Mouse (Mus musculus) kidney, adult 2 months (tissue): Measurements from ENCODE around the gene Pink1. TPM values are rescaled to one million over a fixed set of nuclear protein-coding genes. Genes with fewer than 3 reads are reported as not detected.
A peak's percentile ranks its signal among the peaks of the same experiment; 100 is the strongest.

Experiments used
- DNase-seq: peaks from one replicate; pipeline ENCODE4 v3.0.0; 2021
- H3K27ac ChIP-seq: fragments of 200-500 bp; 2 replicates; pipeline ENCODE4 v1.5.1; 2012; ENCODE audit warnings: low read depth, low read length, control low read depth, inconsistent platforms; ENCODE audit not compliant: insufficient read depth
- H3K27me3 ChIP-seq: fragments of 200-500 bp; replicated peaks from 2 replicates; pipeline ENCODE4 v1.6.1; 2012; ENCODE audit warnings: mild to moderate bottlenecking, moderate library complexity, low read length, inconsistent platforms; ENCODE audit not compliant: control insufficient read depth, insufficient read depth
- H3K36me3 ChIP-seq: fragments of 200-500 bp; 2 replicates; pipeline ENCODE4 v1.6.1; 2012; ENCODE audit warnings: mild to moderate bottlenecking, moderate library complexity, low read length, inconsistent platforms; ENCODE audit not compliant: control insufficient read depth, insufficient read depth
- H3K4me1 ChIP-seq: fragments of 200-500 bp; 2 replicates; pipeline ENCODE4 v1.6.1; 2011; ENCODE audit warnings: low read length; ENCODE audit not compliant: control insufficient read depth, insufficient read depth
- H3K4me3 ChIP-seq: fragments of 200-500 bp; 2 replicates; pipeline ENCODE4 v1.5.1; 2011; ENCODE audit warnings: mild to moderate bottlenecking, low read depth, low read length, control low read depth; ENCODE audit not compliant: insufficient read depth
- CTCF ChIP-seq: fragments of 200-500 bp; conservative IDR thresholded peaks from 2 replicates; pipeline ENCODE4 v1.5.1; 2011; ENCODE audit warnings: low read depth, mild to moderate bottlenecking, control low read depth, low read length, moderate library complexity, mixed read lengths; ENCODE audit not compliant: insufficient read depth, insufficient read length
- POLR2A ChIP-seq: fragments of 200-500 bp; IDR thresholded peaks from one replicate; pipeline ENCODE4 v1.6.1; 2011; ENCODE audit warnings: low read depth, low read length, control low read depth
- WGBS: fragments of 180-500 bp; shearing (Covaris S2); methylation state at CpG from one replicate; pipeline ENCODE4 v1.1.7; 2018; 5-methylcytosine and 5-hydroxymethylcytosine counted together
- polyA plus RNA-seq: library from polyadenylated mRNA; depleted of rRNA; stranded (reverse); fragments of >200 nt; gene quantifications from 2 replicates; pipeline ENCODE4 v1.2.3, GENCODE M21; 2012

Gene Pink1
- polyA plus RNA-seq, 1 experiment, result 226 TPM

GRCm38 (mm10) chr4:138342048-138342447 lies 15.9 kb upstream of the Pink1 start:
- Histone ChIP-seq H3K36me3 (no peaks in the 10 kb centered on the region; the same call in 1 of the 2 replicates), H3K27ac (peak overlapping the region; percentile 86; the same call in 1 of the 2 replicates), H3K4me3 (no peak overlapping the region), H3K27me3 (no peaks in the 10 kb centered on the region), H3K4me1 (peaks cover 25% of the 10 kb centered on the region)
- WGBS, result 48% methylated on average over 7 of the region's 7 CpGs
- peak; percentile 66 for DNase-seq
- TF ChIP-seq CTCF (no peak), POLR2A (no peak)

GRCm38 (mm10) chr4:138341393-138341792 lies 15.3 kb upstream of the Pink1 start:
- no peak for DNase-seq
- TF ChIP-seq CTCF (no peak), POLR2A (no peak)
- WGBS, result 79% methylated on average over 8 of the region's 8 CpGs
- 0 out of 2 replicates have a peak overlapping the region, but pooled peaks have one; percentile 86 for H3K27ac ChIP-seq
- no peaks in the 10 kb centered on the region; the same call in 1 of the 2 replicates for H3K36me3 ChIP-seq
- H3K4me3 ChIP-seq, result no peak overlapping the region
- no peaks in the 10 kb centered on the region for H3K27me3 ChIP-seq
- peaks cover 25% of the 10 kb centered on the region for H3K4me1 ChIP-seq

GRCm38 (mm10) chr4:138339963-138340362 lies 13.9 kb upstream of the Pink1 start:
- Histone ChIP-seq H3K27me3 (no peaks in the 10 kb centered on the region), H3K27ac (no peak overlapping the region), H3K36me3 (no peaks in the 10 kb centered on the region; the same call in 1 of the 2 replicates), H3K4me3 (no peak overlapping the region), H3K4me1 (peaks cover 25% of the 10 kb centered on the region)
- WGBS, result 34% methylated on average over 4 of the region's 4 CpGs
- TF ChIP-seq POLR2A, result no peak
- TF ChIP-seq CTCF, result peak; percentile 34
- DNase-seq, result peak; percentile 72

GRCm38 (mm10) chr4:138337341-138337740 lies 11.2 kb upstream of the Pink1 start:
- no peaks in the 10 kb centered on the region; the same call in 1 of the 2 replicates for H3K36me3 ChIP-seq
- DNase-seq, result no peak
- H3K4me3 ChIP-seq, result no peak overlapping the region
- WGBS, result 74% methylated on average over 9 of the region's 9 CpGs
- peaks cover 8% of the 10 kb centered on the region; the same call in 1 of the 2 replicates for H3K4me1 ChIP-seq
- TF ChIP-seq CTCF (no peak), POLR2A (no peak)
- no peak overlapping the region for H3K27ac ChIP-seq
- H3K27me3 ChIP-seq, result no peaks in the 10 kb centered on the region

GRCm38 (mm10) chr4:138336876-138337275 lies 10.8 kb upstream of the Pink1 start:
- no peaks in the 10 kb centered on the region; the same call in 1 of the 2 replicates for H3K36me3 ChIP-seq
- no peak overlapping the region for H3K27ac ChIP-seq
- H3K4me3 ChIP-seq, result no peak overlapping the region
- DNase-seq, result no peak
- TF ChIP-seq POLR2A (no peak), CTCF (no peak)
- no peaks in the 10 kb centered on the region for H3K27me3 ChIP-seq
- WGBS, result 80% methylated on average over 5 of the region's 5 CpGs
- peaks cover 4% of the 10 kb centered on the region; the same call in 1 of the 2 replicates for H3K4me1 ChIP-seq

GRCm38 (mm10) chr4:138335648-138336047 lies 9.5 kb upstream of the Pink1 start:
- no peaks in the 10 kb centered on the region for H3K36me3 ChIP-seq
- no peak for DNase-seq
- TF ChIP-seq CTCF (0 out of 2 replicates have a peak, but pooled peaks have one; percentile 10), POLR2A (no peak)
- H3K27ac ChIP-seq, result no peak overlapping the region
- WGBS, result 88% methylated on average over 6 of the region's 6 CpGs
- H3K4me3 ChIP-seq, result no peak overlapping the region
- H3K4me1 ChIP-seq, result 0 out of 2 replicates have a peak, but pooled peaks cover 2% of the 10 kb centered on the region
- no peaks in the 10 kb centered on the region for H3K27me3 ChIP-seq

GRCm38 (mm10) chr4:138335036-138335435 lies 8.9 kb upstream of the Pink1 start:
- H3K4me3 ChIP-seq, result no peak overlapping the region
- H3K4me1 ChIP-seq, result no peaks in the 10 kb centered on the region
- H3K27ac ChIP-seq, result no peak overlapping the region
- DNase-seq, result no peak
- TF ChIP-seq POLR2A (no peak), CTCF (no peak)
- no peaks in the 10 kb centered on the region for H3K27me3 ChIP-seq
- H3K36me3 ChIP-seq, result no peaks in the 10 kb centered on the region
- 87% methylated on average over 12 of the region's 12 CpGs for WGBS
